Mouse (Mus musculus) MEL (cell line): ENCODE data around the gene Gpat2.

Source experiments
- CTCF ChIP-seq, 3 experiments: IDR thresholded peaks in 2 of 3; conservative IDR thresholded peaks in 1 of 3; 2 replicates each; pipeline ENCODE4 v1.5.1; 2011 to 2012; ENCODE audit warnings: low read length in 3 of 3, low read depth in 2 of 3, mild to moderate bottlenecking in 2 of 3, improper control_type of control experiment in 1 of 3, inconsistent platforms in 1 of 3, mixed read lengths in 1 of 3, moderate library complexity in 1 of 3; ENCODE audit not compliant: control insufficient read depth in 1 of 3, insufficient read depth in 1 of 3, poor library complexity in 1 of 3, severe bottlenecking in 1 of 3
- GATA1 ChIP-seq: IDR thresholded peaks from 2 replicates; pipeline ENCODE4 v1.6.1; 2011; ENCODE audit warnings: low read depth, low read length, improper control_type of control experiment
- MAZ ChIP-seq: IDR thresholded peaks from 2 replicates; pipeline ENCODE4 v1.6.1; 2012; ENCODE audit warnings: low read depth, mild to moderate bottlenecking, inconsistent platforms, low read length, improper control_type of control experiment
- NRF1 ChIP-seq: IDR thresholded peaks from 2 replicates; pipeline ENCODE4 v1.6.1; 2014; ENCODE audit warnings: low read depth, mild to moderate bottlenecking, inconsistent platforms, low read length, improper control_type of control experiment, moderate library complexity; ENCODE audit not compliant: poor library complexity, insufficient read depth, severe bottlenecking
- POLR2A ChIP-seq, 2 experiments: IDR thresholded peaks; 2 replicates each; pipeline ENCODE4 v1.6.1; 2011 to 2012; ENCODE audit warnings: low read length in 2 of 2, mild to moderate bottlenecking in 2 of 2, control low read depth in 1 of 2, improper control_type of control experiment in 1 of 2, low read depth in 1 of 2, moderate library complexity in 1 of 2; ENCODE audit not compliant: control insufficient read depth in 1 of 2, insufficient read depth in 1 of 2, poor library complexity in 1 of 2
- TBP ChIP-seq: IDR thresholded peaks from 2 replicates; pipeline ENCODE4 v1.8.0; 2011; ENCODE audit warnings: low read depth, low read length, improper control_type of control experiment

DNA sequence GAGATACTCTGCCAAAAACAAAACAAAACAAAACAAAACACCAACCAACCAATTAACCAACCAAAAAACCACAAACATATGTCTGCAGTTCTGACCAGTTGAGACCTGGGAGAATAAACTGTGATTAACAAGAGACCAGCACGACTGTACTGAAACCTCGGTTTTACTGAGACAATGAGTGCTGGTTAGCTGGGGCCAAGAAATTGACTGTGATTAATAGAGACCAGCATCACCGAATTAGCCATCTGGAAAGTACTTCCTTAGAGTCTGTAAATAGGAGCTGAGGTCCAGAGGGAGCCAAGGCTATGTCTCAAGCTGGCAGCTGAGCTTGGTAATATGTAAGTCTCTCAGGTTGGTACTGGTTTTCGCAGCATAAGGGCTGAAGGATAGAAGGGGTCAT lies 34.2 kb upstream of the Gpat2 start:
- no peak for TF ChIP-seq POLR2A (IDR thresholded peaks at IDR 0.05; ENCODE audit: control insufficient read depth in 1 of 2, insufficient read depth in 1 of 2, low read depth in 1 of 2, low read length in 2 of 2, poor library complexity in 1 of 2)
- no peak for TF ChIP-seq CTCF (IDR thresholded peaks at IDR 0.05 in 2 of 3, conservative IDR thresholded peaks at IDR 0.05 in 1 of 3; ENCODE audit: control insufficient read depth in 1 of 3, insufficient read depth in 1 of 3, low read depth in 2 of 3, low read length in 3 of 3, poor library complexity in 1 of 3, severe bottlenecking in 1 of 3)
- TF ChIP-seq MAZ: no peak
- no peak for TF ChIP-seq NRF1
- no peak for TF ChIP-seq TBP
- no peak for TF ChIP-seq GATA1
